Mouse (Mus musculus): ENCODE results near the gene Lce1h.

Lce1h gene

GRCm38 (mm10) chr3:92764965-92765364 is at the start of gene Lce1h:
Gene Lce1h, minus strand, starts transcription at chr3:92765065.
- no peak for DNase-seq (ENCODE audit: low read depth, low spot score)

- no peak for DNase-seq (ENCODE audit: low read depth, low spot score)
These were observed 42.9 kb upstream of the Lce1h start, which contains the start of gene Lce1k for GRCm38 (mm10) chr3:92807791-92808190. Gene Lce1k, minus strand, starts transcription at chr3:92807891.

DNA sequence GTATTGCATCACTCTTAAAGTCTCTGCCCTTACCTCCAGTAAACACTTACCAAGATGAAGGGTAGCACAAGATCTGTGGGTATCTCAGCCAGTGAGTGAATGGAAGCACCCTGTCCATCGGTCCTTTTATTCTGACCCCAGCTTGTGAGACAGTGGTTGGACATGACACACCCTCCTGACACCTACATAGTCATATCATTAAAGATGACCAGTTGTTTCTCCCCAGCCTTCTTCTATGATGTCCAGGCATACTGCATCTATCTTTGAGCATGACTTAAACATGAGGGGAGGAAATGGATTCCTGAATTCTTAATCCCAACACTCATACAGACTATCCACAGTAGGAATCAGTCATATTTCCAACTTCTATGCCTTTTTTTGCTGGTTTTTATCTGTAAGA is 25.5 kb upstream of the Lce1h start, which contains the start of gene Lce1j:
Lce1j (minus strand) TSS at position 101 of the 400 bp plus-strand sequence.
- DNase-seq (ENCODE audit: low read depth, low spot score), result no peak

GRCm38 (mm10) chr3:92778799-92779198 is 13.9 kb upstream of the Lce1h start, which contains the start of gene Lce1i:
Gene Lce1i, minus strand, starts transcription at chr3:92778899.
- DNase-seq (ENCODE audit: low read depth, low spot score), result no peak

GRCm38 (mm10) chr3:92771573-92771972 is 6.7 kb upstream of the Lce1h start:
- DNase-seq (ENCODE audit: low read depth, low spot score), result no peak

DNA sequence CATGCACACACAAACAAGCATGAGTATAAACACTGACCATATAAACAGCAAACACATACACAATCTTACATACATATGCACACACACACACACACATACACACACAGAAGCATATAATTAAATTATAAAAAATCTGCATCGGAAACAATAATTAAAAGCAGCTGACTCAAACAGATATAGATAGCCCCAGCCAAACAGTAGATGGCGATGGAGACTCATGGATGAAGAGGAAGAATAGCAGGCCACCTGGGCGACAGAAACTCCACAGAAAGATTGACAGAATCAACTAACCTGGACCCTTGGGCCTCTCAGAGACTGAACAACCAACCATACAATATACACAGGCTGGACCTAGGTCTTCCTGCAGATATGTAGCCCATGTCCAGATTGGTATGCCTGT is 11.7 kb downstream of the Lce1h start:
- DNase-seq (ENCODE audit: low read depth, low spot score), result no peak

GRCm38 (mm10) chr3:92752238-92752637 is 12.6 kb downstream of the Lce1h start, which contains the start of gene Lce1g:
Gene Lce1g, minus strand, starts transcription at chr3:92752338.
- no peak for DNase-seq (ENCODE audit: low read depth, low spot score)

- no peak for DNase-seq (ENCODE audit: low read depth, low spot score)
These were observed 25.9 kb downstream of the Lce1h start, which contains the start of gene Gm38119 for GRCm38 (mm10) chr3:92738996-92739395. Gene Gm38119, minus strand, starts transcription at chr3:92739096.

DNA sequence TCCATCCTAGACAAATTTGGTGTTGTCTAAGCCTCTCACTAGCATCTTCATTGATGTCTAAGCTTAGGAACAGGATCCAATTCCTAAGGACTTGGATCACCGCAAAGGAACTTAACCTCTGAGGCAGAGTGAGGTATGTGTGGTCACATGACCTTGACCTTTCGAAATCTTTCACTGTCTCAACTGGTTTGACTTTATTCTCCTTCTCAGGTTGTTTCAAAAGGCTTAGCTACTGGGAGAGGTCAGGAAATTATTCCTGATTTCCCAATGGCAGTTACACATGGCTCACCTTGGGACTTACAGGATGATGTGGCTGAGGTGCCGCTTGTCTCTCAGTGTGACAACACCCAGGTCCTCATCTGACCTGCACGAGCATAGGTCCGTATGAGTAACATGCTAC is 42.2 kb downstream of the Lce1h start:
- DNase-seq (ENCODE audit: low read depth, low spot score), result no peak

DNA sequence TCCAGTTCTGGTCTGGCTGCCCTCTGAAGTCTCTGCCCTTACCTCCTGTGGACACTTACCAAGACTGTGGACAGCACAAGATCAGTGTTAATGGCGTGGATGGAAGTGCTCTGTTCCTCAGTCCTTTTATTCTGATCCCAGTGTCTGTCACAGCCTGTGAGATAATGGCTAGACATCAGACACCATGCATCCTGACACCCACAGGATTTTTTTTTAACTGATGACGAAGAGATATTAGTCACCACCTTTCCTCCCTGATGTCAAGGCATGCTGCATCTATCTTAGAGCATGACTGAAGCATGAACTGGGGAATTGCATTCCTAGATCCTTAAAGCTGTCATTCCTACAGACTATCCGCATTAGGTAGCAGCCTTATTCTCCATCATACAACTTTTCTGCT is 44.6 kb downstream of the Lce1h start, which contains the start of gene Lce1f:
Lce1f (minus strand) TSS at position 101 of the 400 bp plus-strand sequence.
- no peak for DNase-seq (ENCODE audit: low read depth, low spot score)

DNA sequence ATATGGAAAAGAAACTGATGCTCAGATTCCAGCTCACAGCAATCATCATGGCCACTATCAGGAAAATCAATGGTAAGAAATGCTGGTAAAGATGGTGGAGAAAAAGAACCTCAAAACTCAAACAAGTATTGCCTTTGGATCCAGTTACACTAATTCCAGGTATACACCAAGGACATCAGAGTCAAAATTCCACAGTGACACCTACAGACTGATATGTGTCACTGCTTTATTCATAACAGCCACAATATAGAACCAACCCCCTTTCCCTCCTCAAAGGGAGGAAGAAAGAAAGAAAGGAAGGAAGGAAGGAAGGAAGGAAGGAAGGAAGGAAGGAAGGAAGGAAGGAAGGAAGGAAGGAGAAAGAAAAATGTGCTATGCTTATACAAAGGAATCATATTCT is 49.7 kb downstream of the Lce1h start:
- DNase-seq (ENCODE audit: low read depth, low spot score), result no peak
